Mouse (Mus musculus): ENCODE results near the gene Rhod. TPM values are rescaled to one million over a fixed set of nuclear protein-coding genes. Genes with fewer than 3 reads are reported as not detected.
"Not testable (repeated sequence)": the region's sequence is repeated elsewhere in the genome, so short reads cannot be mapped to it uniquely, and the experiment has no call there.

Rhod gene
- polyA plus RNA-seq, 1 experiment from 2014 or later, result 8.0 TPM

DNA sequence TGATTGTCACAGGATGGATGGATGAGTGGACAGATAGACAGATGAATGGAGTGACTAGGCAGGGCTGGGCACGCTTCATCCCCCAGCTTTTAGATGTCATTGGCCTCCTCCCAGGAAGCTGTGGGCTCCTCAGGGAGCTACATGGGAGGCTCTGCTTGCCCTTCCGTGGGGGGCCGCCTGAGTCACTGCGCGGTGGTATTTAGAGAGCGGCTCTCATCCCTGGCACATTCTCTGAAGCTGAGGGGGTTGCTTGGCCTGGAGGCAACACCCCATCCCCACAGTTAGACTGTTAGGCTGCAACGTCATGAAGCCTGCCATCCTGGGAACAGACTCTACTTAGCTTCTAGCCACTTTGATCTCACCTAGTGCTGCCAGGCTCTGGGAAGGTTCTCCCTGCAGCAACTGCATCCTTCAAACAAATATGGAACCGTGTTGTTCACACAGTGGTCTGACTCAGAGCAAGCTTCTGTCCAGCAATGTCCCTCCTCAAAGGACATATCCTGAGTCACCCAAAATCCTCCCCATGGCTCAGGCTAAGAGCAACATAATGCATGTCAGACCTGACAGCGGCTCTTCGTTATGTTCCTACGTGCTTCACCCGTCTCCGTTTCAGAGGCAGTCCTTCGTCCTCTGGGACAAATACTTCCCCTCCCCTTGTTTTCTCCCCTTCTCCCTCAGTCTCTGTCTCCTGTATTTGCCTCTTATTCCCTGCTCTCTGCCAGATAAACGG lies 16.0 kb upstream of the Rhod start:
- no peaks in the 10 kb centered on the region for H3K4me1 ChIP-seq (ENCODE audit: control insufficient read depth, low read depth, low read length)
- H3K9me3 ChIP-seq (replicated peaks; ENCODE audit: control insufficient read depth, low read length), result no peaks in the 10 kb centered on the region
- no peaks in the 10 kb centered on the region for H3K27me3 ChIP-seq (ENCODE audit: control insufficient read depth, insufficient read depth, low read depth, low read length)
- no peak for ATAC-seq (ENCODE audit: low read depth)
- H3K4me3 ChIP-seq (ENCODE audit: low read depth, low read length), result no peak overlapping the region
- no peak overlapping the region for H3K9ac ChIP-seq (ENCODE audit: low read depth, low read length)
- no peak overlapping the region for H3K4me2 ChIP-seq (ENCODE audit: low read depth, low read length)
- H3K36me3 ChIP-seq (ENCODE audit: control insufficient read depth, insufficient read depth), result no peaks in the 10 kb centered on the region
- WGBS (ENCODE audit: insufficient replicate concordance), result 71% methylated on average over 15 of the region's 15 CpGs
- no peak overlapping the region for H3K27ac ChIP-seq (ENCODE audit: low read length)

DNA sequence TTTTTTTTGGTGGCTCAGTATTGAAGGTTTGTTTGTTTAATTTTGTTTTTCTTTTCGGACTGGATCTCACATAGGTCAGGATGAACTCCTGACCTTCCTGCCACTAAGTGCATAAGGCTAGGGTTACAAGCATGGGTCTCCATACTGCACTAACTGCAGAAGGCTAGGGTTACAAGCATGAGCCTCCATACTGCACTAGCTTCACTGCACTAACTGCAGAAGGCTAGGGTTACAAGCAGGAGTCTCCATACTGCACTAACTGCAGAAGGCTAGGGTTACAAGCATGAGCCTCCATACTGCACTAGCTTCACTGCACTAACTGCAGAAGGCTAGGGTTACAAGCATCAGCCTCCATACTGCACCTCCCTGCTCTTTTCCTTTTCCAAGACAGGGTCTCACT lies 14.8 kb upstream of the Rhod start:
- H3K36me3 ChIP-seq (ENCODE audit: control insufficient read depth, insufficient read depth); H3K27me3 ChIP-seq (ENCODE audit: control insufficient read depth, insufficient read depth, low read depth, low read length); H3K9me3 ChIP-seq (replicated peaks; ENCODE audit: control insufficient read depth, low read length); H3K4me3 ChIP-seq (ENCODE audit: low read depth, low read length); H3K4me1 ChIP-seq (ENCODE audit: control insufficient read depth, low read depth, low read length); H3K27ac ChIP-seq (ENCODE audit: low read length); ATAC-seq (ENCODE audit: low read depth); H3K9ac ChIP-seq (ENCODE audit: low read depth, low read length); H3K4me2 ChIP-seq (ENCODE audit: low read depth, low read length): not testable (repeated sequence)
- WGBS (ENCODE audit: insufficient replicate concordance), result 17% methylated on average over 1 of the region's 1 CpGs

DNA sequence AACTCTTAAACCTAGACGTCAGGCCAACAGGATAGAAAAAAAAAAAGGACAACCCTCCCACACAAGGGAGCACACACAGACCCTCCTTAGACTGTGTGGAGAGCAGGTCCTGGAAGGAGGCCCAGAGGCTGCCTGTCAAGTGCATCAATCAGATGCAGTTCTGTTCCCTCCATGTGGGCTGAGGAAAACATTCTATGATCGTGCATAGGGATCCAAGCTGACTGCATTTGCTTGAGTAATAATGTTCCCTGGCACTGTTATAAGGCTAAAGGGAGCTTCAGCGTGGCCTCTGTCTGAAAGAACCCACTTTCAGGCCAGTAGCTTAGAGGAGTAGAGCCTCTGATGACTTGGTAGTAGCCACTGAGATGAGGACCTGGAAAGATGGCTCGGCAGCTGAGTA lies 13.3 kb upstream of the Rhod start:
- ATAC-seq (ENCODE audit: low read depth), result no peak

DNA sequence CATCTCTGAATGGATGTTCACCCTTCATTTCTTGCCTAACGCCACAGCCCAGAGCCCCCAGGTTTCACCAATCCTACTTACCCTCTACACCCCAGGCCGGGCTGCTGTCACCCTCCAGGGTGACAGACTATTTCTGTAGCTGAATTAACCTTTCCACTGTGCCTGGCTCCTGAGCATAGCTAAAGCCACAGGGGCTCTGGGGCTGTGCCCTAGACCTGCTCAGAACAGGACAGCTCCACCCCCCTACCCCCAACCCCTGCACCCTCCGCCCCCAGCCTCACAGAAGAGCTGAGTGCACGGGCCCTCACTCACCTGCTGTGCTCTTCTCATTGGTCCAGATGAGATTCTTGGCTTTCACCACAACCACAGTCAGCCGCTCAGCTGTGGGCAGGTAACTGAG lies 12.7 kb upstream of the Rhod start:
- no peaks in the 10 kb centered on the region for H3K9me3 ChIP-seq (replicated peaks; ENCODE audit: control insufficient read depth, low read length)
- H3K9ac ChIP-seq (ENCODE audit: low read depth, low read length), result no peak overlapping the region
- no peaks in the 10 kb centered on the region for H3K36me3 ChIP-seq (ENCODE audit: control insufficient read depth, insufficient read depth)
- H3K27me3 ChIP-seq (ENCODE audit: control insufficient read depth, insufficient read depth, low read depth, low read length), result no peaks in the 10 kb centered on the region
- 44% methylated on average over 5 of the region's 5 CpGs for WGBS (ENCODE audit: insufficient replicate concordance)
- H3K4me3 ChIP-seq (ENCODE audit: low read depth, low read length), result no peak overlapping the region
- no peaks in the 10 kb centered on the region for H3K4me1 ChIP-seq (ENCODE audit: control insufficient read depth, low read depth, low read length)
- ATAC-seq (ENCODE audit: low read depth), result no peak
- H3K27ac ChIP-seq (ENCODE audit: low read length), result no peak overlapping the region
- H3K4me2 ChIP-seq (ENCODE audit: low read depth, low read length), result no peak overlapping the region

More for the DNA sequence above, 13.3 kb upstream of the Rhod start:
- Histone ChIP-seq H3K9ac (ENCODE audit: low read depth, low read length) (no peak overlapping the region), H3K27me3 (ENCODE audit: control insufficient read depth, insufficient read depth, low read depth, low read length) (no peaks in the 10 kb centered on the region), H3K36me3 (ENCODE audit: control insufficient read depth, insufficient read depth) (no peaks in the 10 kb centered on the region), H3K9me3 (replicated peaks; ENCODE audit: control insufficient read depth, low read length) (no peaks in the 10 kb centered on the region), H3K27ac (ENCODE audit: low read length) (no peak overlapping the region), H3K4me3 (ENCODE audit: low read depth, low read length) (no peak overlapping the region), H3K4me2 (ENCODE audit: low read depth, low read length) (no peak overlapping the region), H3K4me1 (ENCODE audit: control insufficient read depth, low read depth, low read length) (no peaks in the 10 kb centered on the region)
- WGBS (ENCODE audit: insufficient replicate concordance), result 44% methylated on average over 4 of the region's 4 CpGs

DNA sequence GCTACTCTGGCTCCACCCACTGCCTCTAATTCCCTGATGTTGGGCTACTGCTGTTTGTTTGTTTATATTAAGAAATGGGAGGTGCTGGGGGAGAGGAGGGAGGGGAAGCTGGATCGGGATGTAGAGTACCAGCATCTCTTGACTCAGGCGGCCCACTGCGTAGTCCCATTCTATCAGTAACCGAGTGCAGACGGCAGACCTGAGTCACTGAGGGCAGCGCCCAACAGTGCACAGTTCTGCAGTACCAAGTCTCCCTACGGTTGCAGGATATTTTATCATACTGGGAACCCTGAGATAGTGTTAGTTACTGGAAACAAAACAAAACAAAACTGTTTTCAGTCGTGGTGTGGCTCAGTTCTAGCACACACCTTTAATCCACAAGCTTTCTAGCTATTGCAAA lies 11.9 kb upstream of the Rhod start:
- Histone ChIP-seq H3K27ac (ENCODE audit: low read length) (no peak overlapping the region), H3K4me3 (ENCODE audit: low read depth, low read length) (no peak overlapping the region), H3K4me2 (ENCODE audit: low read depth, low read length) (no peak overlapping the region), H3K36me3 (ENCODE audit: control insufficient read depth, insufficient read depth) (no peaks in the 10 kb centered on the region), H3K4me1 (ENCODE audit: control insufficient read depth, low read depth, low read length) (no peaks in the 10 kb centered on the region), H3K9me3 (replicated peaks; ENCODE audit: control insufficient read depth, low read length) (no peaks in the 10 kb centered on the region), H3K9ac (ENCODE audit: low read depth, low read length) (no peak overlapping the region), H3K27me3 (ENCODE audit: control insufficient read depth, insufficient read depth, low read depth, low read length) (no peaks in the 10 kb centered on the region)
- no peak for ATAC-seq (ENCODE audit: low read depth)
- 54% methylated on average over 8 of the region's 8 CpGs for WGBS (ENCODE audit: insufficient replicate concordance)

DNA sequence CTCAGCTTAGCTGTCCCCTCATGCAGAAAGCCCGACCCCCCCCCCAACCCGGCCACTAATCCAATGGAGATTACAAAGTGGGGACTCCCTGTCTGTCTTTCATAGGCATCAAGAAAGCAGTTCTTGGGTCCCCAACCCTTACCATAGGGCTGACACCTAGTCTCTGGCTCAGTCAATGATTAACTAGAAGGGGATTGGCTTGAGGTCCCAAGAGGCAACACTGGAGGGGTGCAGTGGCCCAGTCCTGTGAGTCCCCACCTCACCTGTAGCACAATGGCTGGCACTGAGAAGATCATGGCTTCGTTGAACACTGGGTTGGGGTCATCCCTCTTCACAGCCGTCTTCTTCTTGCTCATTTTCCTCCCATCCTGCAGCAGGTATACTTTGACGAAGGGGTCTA lies 11.4 kb upstream of the Rhod start:
- Histone ChIP-seq H3K4me1 (ENCODE audit: control insufficient read depth, low read depth, low read length) (no peaks in the 10 kb centered on the region), H3K4me3 (ENCODE audit: low read depth, low read length) (no peak overlapping the region), H3K36me3 (ENCODE audit: control insufficient read depth, insufficient read depth) (no peaks in the 10 kb centered on the region), H3K9ac (ENCODE audit: low read depth, low read length) (no peak overlapping the region), H3K27ac (ENCODE audit: low read length) (no peak overlapping the region), H3K27me3 (ENCODE audit: control insufficient read depth, insufficient read depth, low read depth, low read length) (no peaks in the 10 kb centered on the region), H3K9me3 (replicated peaks; ENCODE audit: control insufficient read depth, low read length) (no peaks in the 10 kb centered on the region), H3K4me2 (ENCODE audit: low read depth, low read length) (no peak overlapping the region)
- 42% methylated on average over 5 of the region's 5 CpGs for WGBS (ENCODE audit: insufficient replicate concordance)
- ATAC-seq (ENCODE audit: low read depth), result no peak

DNA sequence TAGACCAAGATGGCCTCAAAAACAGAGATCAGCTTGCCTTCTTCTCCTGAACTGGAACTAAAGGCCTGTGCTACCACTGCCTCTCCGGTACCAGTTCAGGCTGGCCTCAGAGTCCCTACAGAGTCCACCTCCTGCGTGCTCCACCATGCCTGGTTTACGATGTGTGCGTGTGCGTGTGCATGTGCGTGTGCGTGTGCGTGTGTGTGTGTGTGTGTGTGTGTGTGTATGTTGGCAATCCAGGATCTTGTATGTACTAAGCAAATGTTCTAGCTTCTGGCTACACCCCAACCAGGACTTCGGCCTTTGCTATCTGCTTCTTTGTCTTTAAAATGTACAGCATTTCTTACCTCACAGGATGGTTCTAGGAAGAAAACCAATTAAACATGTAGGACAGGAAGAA lies 10.0 kb upstream of the Rhod start:
- Histone ChIP-seq H3K4me1 (ENCODE audit: control insufficient read depth, low read depth, low read length) (no peaks in the 10 kb centered on the region), H3K36me3 (ENCODE audit: control insufficient read depth, insufficient read depth) (no peaks in the 10 kb centered on the region), H3K9ac (ENCODE audit: low read depth, low read length) (no peak overlapping the region), H3K27me3 (ENCODE audit: control insufficient read depth, insufficient read depth, low read depth, low read length) (no peaks in the 10 kb centered on the region), H3K9me3 (replicated peaks; ENCODE audit: control insufficient read depth, low read length) (no peaks in the 10 kb centered on the region), H3K27ac (ENCODE audit: low read length) (no peak overlapping the region), H3K4me3 (ENCODE audit: low read depth, low read length) (no peak overlapping the region), H3K4me2 (ENCODE audit: low read depth, low read length) (no peak overlapping the region)
- ATAC-seq (ENCODE audit: low read depth), result no peak
- WGBS (ENCODE audit: insufficient replicate concordance), result 77% methylated on average over 9 of the region's 9 CpGs

DNA sequence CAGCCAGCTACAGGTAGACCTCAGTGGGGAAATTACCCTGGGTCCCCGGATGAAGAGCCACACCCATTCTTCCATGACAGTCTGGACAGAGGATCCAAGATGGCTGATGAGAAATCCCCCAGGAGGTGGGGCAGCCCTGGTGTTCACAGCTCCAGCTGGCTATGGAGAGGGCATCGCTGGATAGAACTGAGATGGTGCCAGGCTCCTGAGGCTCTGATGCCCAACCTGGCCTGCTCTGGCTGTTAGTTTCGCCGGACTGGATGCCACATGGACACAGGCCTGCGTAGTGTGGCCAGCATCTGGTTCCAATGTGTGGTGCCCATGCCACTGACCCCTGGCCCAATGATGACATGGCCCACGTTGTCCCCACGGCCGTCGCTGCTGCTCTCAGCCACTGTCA lies 8.2 kb upstream of the Rhod start:
- Histone ChIP-seq H3K4me3 (ENCODE audit: low read depth, low read length) (no peak overlapping the region), H3K9me3 (replicated peaks; ENCODE audit: control insufficient read depth, low read length) (no peaks in the 10 kb centered on the region), H3K4me2 (ENCODE audit: low read depth, low read length) (no peak overlapping the region), H3K4me1 (ENCODE audit: control insufficient read depth, low read depth, low read length) (no peaks in the 10 kb centered on the region), H3K27me3 (ENCODE audit: control insufficient read depth, insufficient read depth, low read depth, low read length) (no peaks in the 10 kb centered on the region), H3K36me3 (ENCODE audit: control insufficient read depth, insufficient read depth) (no peaks in the 10 kb centered on the region), H3K27ac (ENCODE audit: low read length) (no peak overlapping the region), H3K9ac (ENCODE audit: low read depth, low read length) (no peak overlapping the region)
- ATAC-seq (ENCODE audit: low read depth), result no peak
- WGBS (ENCODE audit: insufficient replicate concordance), result 76% methylated on average over 9 of the region's 9 CpGs

- Histone ChIP-seq H3K4me3 (ENCODE audit: low read depth, low read length) (no peak overlapping the region), H3K4me2 (ENCODE audit: low read depth, low read length) (no peak overlapping the region), H3K27ac (ENCODE audit: low read length) (no peak overlapping the region), H3K36me3 (ENCODE audit: control insufficient read depth, insufficient read depth) (no peaks in the 10 kb centered on the region), H3K4me1 (ENCODE audit: control insufficient read depth, low read depth, low read length) (no peaks in the 10 kb centered on the region), H3K9ac (ENCODE audit: low read depth, low read length) (no peak overlapping the region), H3K9me3 (replicated peaks; ENCODE audit: control insufficient read depth, low read length) (no peaks in the 10 kb centered on the region), H3K27me3 (ENCODE audit: control insufficient read depth, insufficient read depth, low read depth, low read length) (no peaks in the 10 kb centered on the region)
- no peak for ATAC-seq (ENCODE audit: low read depth)
- WGBS (ENCODE audit: insufficient replicate concordance), result 62% methylated on average over 8 of the region's 8 CpGs
Measured at GRCm38 (mm10) chr19:4446661-4447420, 7.6 kb upstream of the Rhod start.

All from liver, embryonic 16.5 days (tissue).